Mouse (Mus musculus) forebrain, embryonic 10.5 days (tissue): ENCODE data around the gene Rhof. TPM values are rescaled to one million over a fixed set of nuclear protein-coding genes. Genes with fewer than 3 reads are reported as not detected.

Source experiments
- DNase-seq: peaks from one replicate; pipeline ENCODE4 v3.0.0-alpha.2; 2017; ENCODE audit warnings: low spot score; ENCODE audit errors: extremely low spot score
- H3K27ac ChIP-seq: fragments of 300-500 bp; sonication (generic); 2 replicates; pipeline ENCODE4 v1.5.1; 2016; ENCODE audit warnings: mild to moderate bottlenecking
- H3K27me3 ChIP-seq: fragments of 300-500 bp; sonication (generic); 2 replicates; pipeline ENCODE4 v1.6.1; 2016; ENCODE audit warnings: mild to moderate bottlenecking; ENCODE audit not compliant: poor library complexity, severe bottlenecking
- H3K36me3 ChIP-seq: fragments of 300-500 bp; sonication (generic); replicated peaks from 2 replicates; pipeline ENCODE4 v1.6.1; 2016; ENCODE audit warnings: mild to moderate bottlenecking, moderate library complexity
- H3K4me1 ChIP-seq: fragments of 300-500 bp; sonication (generic); 2 replicates; pipeline ENCODE4 v1.6.1; 2016
- H3K4me3 ChIP-seq: fragments of 300-500 bp; sonication (generic); 2 replicates; pipeline ENCODE4 v1.5.1; 2016; ENCODE audit warnings: mild to moderate bottlenecking, moderate library complexity
- H3K9me3 ChIP-seq: fragments of 300-500 bp; sonication (generic); 2 replicates; pipeline ENCODE4 v1.6.1; 2016; ENCODE audit warnings: mild to moderate bottlenecking, moderate library complexity
- WGBS: fragments of 180-500 bp; shearing (Covaris S2); methylation state at CpG from one replicate; pipeline ENCODE4 v1.1.7; 2016; 5-methylcytosine and 5-hydroxymethylcytosine counted together
- polyA plus RNA-seq: library from polyadenylated mRNA; unstranded; fragments of >200 nt; fragmentation: Nextera tagmentation; extraction: Ambion mirVana; gene quantifications from 2 replicates; pipeline ENCODE4 v1.2.1, GENCODE M21; 2016

Gene Rhof
- polyA plus RNA-seq, 1 experiment from 2014 or later = 1.2 TPM

DNA sequence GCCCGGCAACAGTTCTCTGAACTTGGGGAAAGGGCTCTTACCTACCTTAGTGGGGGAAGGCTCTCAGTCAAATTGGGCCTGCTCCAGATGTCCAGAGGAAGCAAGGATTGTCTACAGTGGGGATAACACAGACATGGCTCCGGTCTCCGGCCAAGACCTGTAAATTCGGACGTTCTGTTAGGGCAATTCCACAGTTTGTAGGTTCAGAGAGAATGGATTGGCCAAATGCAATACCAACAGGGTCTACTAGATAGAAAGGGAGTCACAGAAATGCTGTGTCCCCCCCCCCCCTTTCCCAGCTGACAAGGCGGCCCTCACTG lies 5.4 kb upstream of the Rhof start:
- no peaks in the 10 kb centered on the region for H3K9me3 ChIP-seq
- no peak for DNase-seq
- peaks cover 32% of the 10 kb centered on the region for H3K36me3 ChIP-seq
- H3K4me1 ChIP-seq = peaks cover 73% of the 10 kb centered on the region
- H3K4me3 ChIP-seq = peak overlapping the region; percentile 98
- WGBS = 0% methylated on average over 6 of the region's 6 CpGs
- peak overlapping the region; percentile 100 for H3K27ac ChIP-seq
- H3K27me3 ChIP-seq = no peaks in the 10 kb centered on the region

GRCm38 (mm10) chr5:123137044-123137909 lies 4.8 kb upstream of the Rhof start:
- no peaks in the 10 kb centered on the region for H3K9me3 ChIP-seq
- peaks cover 79% of the 10 kb centered on the region for H3K4me1 ChIP-seq
- peak overlapping the region; percentile 98 for H3K4me3 ChIP-seq
- peak; percentile 77 for DNase-seq
- peaks cover 32% of the 10 kb centered on the region for H3K36me3 ChIP-seq
- no peaks in the 10 kb centered on the region for H3K27me3 ChIP-seq
- peak overlapping the region; percentile 100 for H3K27ac ChIP-seq
- under 1% methylated on average over 20 of the region's 20 CpGs for WGBS

- WGBS = under 1% methylated on average over 13 of the region's 13 CpGs
Measured at GRCm38 (mm10) chr5:123136361-123137043, 4.0 kb upstream of the Rhof start.

GRCm38 (mm10) chr5:123135471-123136360 lies 3.2 kb upstream of the Rhof start:
- Histone ChIP-seq H3K27me3 (peaks cover 13% of the 10 kb centered on the region), H3K27ac (peak overlapping the region; percentile 100), H3K4me3 (peak overlapping the region; percentile 98), H3K4me1 (peaks cover 87% of the 10 kb centered on the region), H3K9me3 (no peaks in the 10 kb centered on the region), H3K36me3 (peaks cover 40% of the 10 kb centered on the region)
- 2% methylated on average over 30 of the region's 30 CpGs for WGBS
- DNase-seq = peak; percentile 64

More at GRCm38 (mm10) chr5:123136361-123137043, 4.0 kb upstream of the Rhof start:
- H3K9me3 ChIP-seq = no peaks in the 10 kb centered on the region
- peaks cover 34% of the 10 kb centered on the region for H3K36me3 ChIP-seq
- H3K27ac ChIP-seq = peak overlapping the region; percentile 100
- peaks cover 82% of the 10 kb centered on the region for H3K4me1 ChIP-seq
- peak overlapping the region; percentile 98 for H3K4me3 ChIP-seq
- peaks cover 5% of the 10 kb centered on the region for H3K27me3 ChIP-seq
- DNase-seq = peak; percentile 77

- WGBS = 17% methylated on average over 8 of the region's 8 CpGs
Measured at GRCm38 (mm10) chr5:123134875-123135382, 2.4 kb upstream of the Rhof start.

GRCm38 (mm10) chr5:123134186-123134874 lies 1.8 kb upstream of the Rhof start:
- peak overlapping the region; percentile 98 for H3K4me3 ChIP-seq
- H3K4me1 ChIP-seq = peaks cover 84% of the 10 kb centered on the region
- 34% methylated on average over 13 of the region's 13 CpGs for WGBS
- peaks cover 20% of the 10 kb centered on the region for H3K27me3 ChIP-seq
- peaks cover 54% of the 10 kb centered on the region for H3K36me3 ChIP-seq
- DNase-seq = no peak
- peak overlapping the region; percentile 100 for H3K27ac ChIP-seq
- H3K9me3 ChIP-seq = no peaks in the 10 kb centered on the region

More at GRCm38 (mm10) chr5:123134875-123135382, 2.4 kb upstream of the Rhof start:
- Histone ChIP-seq H3K9me3 (no peaks in the 10 kb centered on the region), H3K36me3 (peaks cover 48% of the 10 kb centered on the region), H3K4me3 (peak overlapping the region; percentile 98), H3K27me3 (peaks cover 20% of the 10 kb centered on the region), H3K4me1 (peaks cover 87% of the 10 kb centered on the region), H3K27ac (peak overlapping the region; percentile 100)
- DNase-seq = no peak

- Histone ChIP-seq H3K36me3 (peaks cover 58% of the 10 kb centered on the region), H3K4me1 (peaks cover 81% of the 10 kb centered on the region), H3K4me3 (peak overlapping the region; percentile 98; the same call in 1 of the 2 replicates), H3K27ac (peak overlapping the region; percentile 100; the same call in 1 of the 2 replicates), H3K9me3 (no peaks in the 10 kb centered on the region), H3K27me3 (peaks cover 20% of the 10 kb centered on the region)
- 37% methylated on average over 6 of the region's 7 CpGs for WGBS
- no peak for DNase-seq
Measured at GRCm38 (mm10) chr5:123133784-123134143, 1.3 kb upstream of the Rhof start.

- H3K36me3 ChIP-seq = peaks cover 58% of the 10 kb centered on the region
- H3K27me3 ChIP-seq = peaks cover 20% of the 10 kb centered on the region
- WGBS = 19% methylated on average over 18 of the region's 18 CpGs
- H3K27ac ChIP-seq = 0 out of 2 replicates have a peak overlapping the region, but pooled peaks have one; percentile 100
- DNase-seq = peak; percentile 87
- H3K4me3 ChIP-seq = peak overlapping the region; percentile 98; the same call in 1 of the 2 replicates
- peaks cover 76% of the 10 kb centered on the region for H3K4me1 ChIP-seq
- no peaks in the 10 kb centered on the region for H3K9me3 ChIP-seq
Measured at GRCm38 (mm10) chr5:123133083-123133783, 741 bp upstream of the Rhof start.

DNA sequence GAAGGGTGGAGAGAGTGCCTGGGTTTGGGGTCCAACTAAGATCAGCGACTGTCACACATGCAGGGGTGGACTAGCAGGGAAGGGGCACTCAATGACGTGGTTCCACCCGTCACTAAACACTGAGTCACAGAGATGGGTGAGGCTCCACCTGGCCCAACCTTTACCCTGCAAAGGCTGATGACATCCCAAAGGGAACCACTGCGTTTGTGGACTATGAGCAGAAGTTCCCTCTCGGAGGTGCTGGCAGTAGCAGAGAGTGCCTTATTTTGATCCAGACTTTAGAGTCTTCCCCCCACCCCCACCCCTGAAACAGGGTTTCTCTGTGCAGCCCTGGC lies 1.7 kb downstream of the Rhof start:
- Histone ChIP-seq H3K27me3 (peaks cover 20% of the 10 kb centered on the region), H3K4me1 (peaks cover 54% of the 10 kb centered on the region), H3K4me3 (no peak overlapping the region), H3K27ac (no peak overlapping the region), H3K36me3 (peaks cover 53% of the 10 kb centered on the region), H3K9me3 (no peaks in the 10 kb centered on the region)
- DNase-seq = no peak
- 85% methylated on average over 5 of the region's 5 CpGs for WGBS

DNA sequence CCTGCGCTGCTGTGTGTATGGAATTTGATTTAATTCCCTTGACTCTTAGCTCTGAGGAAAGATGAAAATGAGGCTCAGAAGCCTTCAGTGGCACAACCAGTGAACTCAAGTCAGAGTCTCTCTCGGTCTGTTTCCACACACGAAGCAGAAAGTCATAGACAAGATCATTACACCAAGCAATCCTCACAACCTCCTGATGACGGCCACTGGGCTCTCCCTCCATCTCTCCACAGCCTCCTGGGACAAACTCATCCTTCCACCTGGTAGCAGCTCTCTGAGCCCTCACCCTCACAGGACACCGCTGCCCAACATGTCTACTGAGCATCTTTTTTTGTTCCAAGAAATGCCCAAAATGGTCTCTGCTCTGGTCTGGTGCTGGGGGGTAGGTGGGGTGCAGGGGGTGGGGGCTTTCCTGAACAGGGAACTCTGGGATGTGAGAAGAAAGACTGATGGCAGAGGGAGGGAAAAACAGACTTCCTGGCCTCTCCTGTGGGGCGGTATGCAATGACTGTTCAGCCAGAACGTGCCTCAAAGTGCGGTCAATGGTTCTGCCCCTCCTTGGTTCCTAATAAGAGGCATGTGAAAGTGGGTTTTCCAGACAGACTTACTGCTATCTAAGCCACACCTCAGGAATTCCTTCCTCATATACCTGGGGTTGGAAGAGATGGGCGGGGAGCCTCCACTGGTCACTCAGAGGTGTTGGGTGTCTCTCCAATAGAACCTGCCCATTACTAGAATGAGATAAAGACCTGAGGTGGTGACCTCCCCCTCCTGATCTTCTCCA lies 2.3 kb downstream of the Rhof start:
- peaks cover 54% of the 10 kb centered on the region for H3K36me3 ChIP-seq
- H3K9me3 ChIP-seq = no peaks in the 10 kb centered on the region
- no peak overlapping the region for H3K4me3 ChIP-seq
- DNase-seq = no peak
- no peak overlapping the region for H3K27ac ChIP-seq
- WGBS = 90% methylated on average over 9 of the region's 9 CpGs
- H3K27me3 ChIP-seq = peaks cover 20% of the 10 kb centered on the region
- H3K4me1 ChIP-seq = peaks cover 49% of the 10 kb centered on the region
